Mouse (Mus musculus) CH12.LX (cell line): ENCODE measurements at regions not wholly inside any gene's neighbourhood (a gene's known extent, or its start where the extent isn't known, plus 50 kb on each side); places are given as distances from the start of the nearest gene placed in this dataset.

ENCODE experiments used
- DNase-seq: peaks from one replicate; pipeline ENCODE4 v3.0.0-alpha.2; 2013; ENCODE audit errors: extremely low read depth
- H3K27ac ChIP-seq: 2 replicates; pipeline ENCODE4 v1.5.1; 2012; ENCODE audit warnings: low read depth, mild to moderate bottlenecking, control low read depth, moderate library complexity; ENCODE audit not compliant: insufficient read depth
- H3K27me3 ChIP-seq: replicated peaks from 2 replicates; pipeline ENCODE3; 2012; ENCODE audit warnings: inconsistent platforms
- H3K36me3 ChIP-seq, 2 experiments: replicated peaks in 1 of 2; 2 replicates each; pipeline versions ENCODE3 to v1.6.1; 2012; ENCODE audit warnings: inconsistent platforms in 1 of 2, low read length in 1 of 2, mild to moderate bottlenecking in 1 of 2, mixed read lengths in 1 of 2, moderate library complexity in 1 of 2; ENCODE audit not compliant: control insufficient read depth in 1 of 2, insufficient read depth in 1 of 2
- H3K4me1 ChIP-seq, 2 experiments: 2 replicates each; pipeline ENCODE4 v1.6.1; 2012; ENCODE audit warnings: inconsistent platforms in 1 of 2, moderate library complexity in 1 of 2; ENCODE audit not compliant: insufficient read depth in 2 of 2, control insufficient read depth in 1 of 2
- H3K4me2 ChIP-seq: 2 replicates; pipeline ENCODE4 v1.6.1; 2012; ENCODE audit warnings: low read depth, mild to moderate bottlenecking, control low read depth; ENCODE audit not compliant: poor library complexity, insufficient read depth, severe bottlenecking
- H3K4me3 ChIP-seq, 3 experiments: fragments of 150-350 bp in 1 of 3; sonication (generic) in 1 of 3; replicated peaks in 1 of 3; 2 replicates each; pipeline versions ENCODE3 to v1.5.1; 2011 to 2012; ENCODE audit warnings: low read depth in 2 of 3, low read length in 2 of 3, mild to moderate bottlenecking in 2 of 3, moderate library complexity in 2 of 3, control low read depth in 1 of 3, improper control_type of control experiment in 1 of 3, inconsistent platforms in 1 of 3, mixed read lengths in 1 of 3; ENCODE audit not compliant: poor library complexity in 1 of 3
- H3K79me2 ChIP-seq: replicated peaks from 2 replicates; pipeline ENCODE4 v1.6.1; 2012; ENCODE audit warnings: mild to moderate bottlenecking, moderate library complexity; ENCODE audit not compliant: control insufficient read depth, poor library complexity, insufficient read depth, severe bottlenecking; ENCODE audit errors: extremely low read depth
- H3K9ac ChIP-seq: 2 replicates; pipeline ENCODE4 v1.6.1; 2012; ENCODE audit warnings: low read depth, mild to moderate bottlenecking, control low read depth, moderate library complexity; ENCODE audit not compliant: insufficient read depth
- H3K9me3 ChIP-seq: replicated peaks from 2 replicates; pipeline ENCODE3; 2012; ENCODE audit warnings: low read length, inconsistent platforms, mixed read lengths
- CHD1 ChIP-seq: IDR thresholded peaks from 2 replicates; pipeline ENCODE4 v1.6.1; 2012; ENCODE audit warnings: low read depth, low read length, improper control_type of control experiment, inconsistent platforms
- E2F4 ChIP-seq: IDR thresholded peaks from 2 replicates; pipeline ENCODE4 v1.6.1; 2011; ENCODE audit warnings: low read depth, low read length, improper control_type of control experiment; ENCODE audit not compliant: insufficient replicate concordance
- ELF1 ChIP-seq: IDR thresholded peaks from 2 replicates; pipeline ENCODE4 v1.6.1; 2014; ENCODE audit warnings: low read depth, mild to moderate bottlenecking, inconsistent platforms, low read length, improper control_type of control experiment
- ETS1 ChIP-seq: conservative IDR thresholded peaks from 2 replicates; pipeline ENCODE4 v1.6.1; 2012; ENCODE audit warnings: low read depth, mild to moderate bottlenecking, inconsistent platforms, low read length, improper control_type of control experiment, moderate library complexity
- GABPA ChIP-seq: IDR thresholded peaks from 2 replicates; pipeline ENCODE4 v1.6.1; 2012; ENCODE audit warnings: low read depth, low read length, improper control_type of control experiment, inconsistent platforms; ENCODE audit not compliant: insufficient replicate concordance
- HCFC1 ChIP-seq: IDR thresholded peaks from 2 replicates; pipeline ENCODE4 v1.6.1; 2012; ENCODE audit warnings: low read depth, mild to moderate bottlenecking, inconsistent platforms, low read length, improper control_type of control experiment
- IRF4 ChIP-seq: IDR thresholded peaks from 2 replicates; pipeline ENCODE4 v1.6.1; 2014; ENCODE audit warnings: low read depth, mild to moderate bottlenecking, inconsistent platforms, low read length, improper control_type of control experiment
- KAT2A ChIP-seq: IDR thresholded peaks from 2 replicates; pipeline ENCODE4 v1.6.1; 2012; ENCODE audit warnings: low read length, improper control_type of control experiment, inconsistent platforms; ENCODE audit not compliant: insufficient replicate concordance
- MAFK ChIP-seq: IDR thresholded peaks from 2 replicates; pipeline ENCODE4 v1.6.1; 2011; ENCODE audit warnings: low read length, improper control_type of control experiment; ENCODE audit not compliant: insufficient replicate concordance
- MAX ChIP-seq: IDR thresholded peaks from 2 replicates; pipeline ENCODE4 v1.6.1; 2011; ENCODE audit warnings: low read length, improper control_type of control experiment
- MAZ ChIP-seq: IDR thresholded peaks from 2 replicates; pipeline ENCODE4 v1.6.1; 2012; ENCODE audit warnings: low read depth, mild to moderate bottlenecking, inconsistent platforms, low read length, improper control_type of control experiment, moderate library complexity
- MEF2A ChIP-seq: IDR thresholded peaks from 2 replicates; pipeline ENCODE4 v1.6.1; 2014; ENCODE audit warnings: low read depth, mild to moderate bottlenecking, inconsistent platforms, low read length, improper control_type of control experiment, borderline replicate concordance
- MXI1 ChIP-seq: IDR thresholded peaks from 2 replicates; pipeline ENCODE4 v1.6.1; 2011; ENCODE audit warnings: mild to moderate bottlenecking, low read depth, low read length, improper control_type of control experiment
- PAX5 ChIP-seq: IDR thresholded peaks from 2 replicates; pipeline ENCODE4 v1.6.1; 2012; ENCODE audit warnings: low read length, inconsistent platforms, mixed read lengths
- POLR2AphosphoS2 ChIP-seq: IDR thresholded peaks from 2 replicates; pipeline ENCODE4 v1.6.1; 2011; ENCODE audit warnings: low read depth, low read length, improper control_type of control experiment
- RAD21 ChIP-seq: IDR thresholded peaks from 2 replicates; pipeline ENCODE4 v1.6.1; 2011; ENCODE audit warnings: low read depth, mild to moderate bottlenecking, low read length, improper control_type of control experiment, moderate library complexity
- SMC3 ChIP-seq: IDR thresholded peaks from 2 replicates; pipeline ENCODE4 v1.6.1; 2011; ENCODE audit warnings: low read depth, low read length, improper control_type of control experiment
- TBP ChIP-seq: conservative IDR thresholded peaks from 2 replicates; pipeline ENCODE4 v1.6.1; 2011; ENCODE audit warnings: low read depth, low read length, improper control_type of control experiment
- USF1 ChIP-seq: IDR thresholded peaks from 2 replicates; pipeline ENCODE4 v1.6.1; 2014; ENCODE audit warnings: low read depth, mild to moderate bottlenecking, inconsistent platforms, low read length, improper control_type of control experiment
- USF2 ChIP-seq: conservative IDR thresholded peaks from 2 replicates; pipeline ENCODE4 v1.6.1; 2011; ENCODE audit warnings: low read depth, low read length, improper control_type of control experiment
- ZC3H11A ChIP-seq: IDR thresholded peaks from 2 replicates; pipeline ENCODE4 v1.6.1; 2012; ENCODE audit warnings: low read depth, mild to moderate bottlenecking, inconsistent platforms, low read length, improper control_type of control experiment
- ZKSCAN1 ChIP-seq: IDR thresholded peaks from 2 replicates; pipeline ENCODE4 v1.6.1; 2012; ENCODE audit warnings: low read depth, inconsistent platforms, low read length, improper control_type of control experiment, borderline replicate concordance
- dilution Hi-C: fragments of 300-500 bp; cut with MboI; formaldehyde crosslinking; loops from 2 replicates; pipeline ENCODE4 v1.14.3; 2020; ENCODE audit warnings: low sequenced_read_pairs; ENCODE audit not compliant: extremely low pct_unique_long_range_greater_than_20kb, extremely low pct_ligation_motif_present
- in situ Hi-C: fragments of 300-500 bp; cut with MboI; formaldehyde crosslinking; loops from 3 replicates; pipeline ENCODE4 v1.14.3; 2019; ENCODE audit warnings: low sequenced_read_pairs, low pct_ligation_motif_present, low pct_unique_long_range_greater_than_20kb, mixed read lengths

DNA sequence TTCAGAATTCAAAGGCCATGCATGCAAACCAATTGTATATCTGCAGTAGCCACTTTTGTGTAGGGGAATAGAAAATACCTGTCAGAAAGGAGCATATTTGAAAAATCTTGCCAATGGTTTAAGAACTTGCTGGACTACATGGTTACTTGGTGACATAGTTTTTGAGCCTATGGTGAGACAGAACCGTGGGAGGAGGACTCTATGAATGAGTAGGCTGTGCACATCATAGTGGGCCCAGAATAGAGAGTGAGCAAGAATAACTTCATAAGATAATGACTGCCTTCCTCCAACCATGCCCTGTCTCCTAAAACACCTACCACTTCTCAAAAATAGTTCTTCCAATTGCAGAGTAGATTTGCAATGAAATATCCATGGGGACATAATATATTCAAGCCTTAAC is 838.5 kb upstream of the Celf2 start:
- Histone ChIP-seq H3K27ac (no peak overlapping the region), H3K79me2 (no peaks in the 10 kb centered on the region), H3K9me3 (no peaks in the 10 kb centered on the region), H3K36me3 (no peaks in the 10 kb centered on the region), H3K27me3 (no peaks in the 10 kb centered on the region), H3K4me1 (no peaks in the 10 kb centered on the region), H3K4me3 (no peak overlapping the region), H3K4me2 (no peak overlapping the region), H3K9ac (no peak overlapping the region)
- dilution Hi-C loops = no loop called here
- TF ChIP-seq MAFK (no peak), TBP (no peak), MAX (no peak), MXI1 (no peak), POLR2AphosphoS2 (no peak), CHD1 (no peak), RAD21 (no peak), ZKSCAN1 (no peak), MEF2A (no peak), MAZ (no peak), USF2 (no peak), USF1 (no peak)
- in situ Hi-C loops = no loop called here
- DNase-seq = no peak

DNA sequence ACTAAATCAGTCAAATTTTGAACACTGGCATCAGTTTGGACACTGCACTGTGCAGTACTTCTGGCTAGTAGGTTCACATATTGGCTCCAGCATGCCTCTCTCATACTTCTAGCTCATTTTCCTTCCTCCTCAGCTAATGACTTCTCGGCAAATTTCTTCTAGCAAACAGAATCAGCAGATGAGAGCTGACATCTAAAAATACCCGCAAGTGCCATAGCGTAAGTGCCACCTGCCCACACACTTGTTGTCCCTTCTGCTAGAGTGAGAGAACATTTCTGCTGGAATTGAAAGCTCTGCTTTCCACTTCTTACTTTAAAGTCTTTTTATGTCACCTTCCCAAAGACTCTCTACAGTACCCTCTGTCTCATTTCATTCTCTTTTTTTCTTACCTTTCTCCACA is 835.4 kb upstream of the Celf2 start:
- Histone ChIP-seq H3K4me1 (no peaks in the 10 kb centered on the region; a peak in 1 of 4 replicates), H3K79me2 (no peaks in the 10 kb centered on the region), H3K9ac (no peak overlapping the region), H3K4me2 (no peak overlapping the region), H3K9me3 (no peaks in the 10 kb centered on the region), H3K27me3 (no peaks in the 10 kb centered on the region), H3K36me3 (no peaks in the 10 kb centered on the region), H3K27ac (no peak overlapping the region), H3K4me3 (no peak overlapping the region)
- dilution Hi-C loops = no loop called here
- DNase-seq = no peak
- TF ChIP-seq ELF1 (no peak), HCFC1 (no peak), IRF4 (no peak), PAX5 (no peak), ZKSCAN1 (no peak), USF1 (no peak), ZC3H11A (no peak), MAX (no peak), KAT2A (no peak), TBP (no peak), SMC3 (no peak), E2F4 (no peak), GABPA (no peak), ETS1 (no peak)
- in situ Hi-C loops = no loop called here
